Mouse (Mus musculus) heart, adult 2 months (tissue): ENCODE measurements around the gene Elovl5.

ENCODE experiments used
- EP300 ChIP-seq: fragments of 200-500 bp; IDR thresholded peaks from 2 replicates; pipeline ENCODE4 v1.6.1; 2011; ENCODE audit warnings: low read depth, low read length, control low read depth; ENCODE audit not compliant: insufficient read depth
- POLR2A ChIP-seq: fragments of 200-500 bp; IDR thresholded peaks from 2 replicates; pipeline ENCODE4 v1.6.1; 2011; ENCODE audit warnings: mild to moderate bottlenecking, low read depth, low read length, control low read depth; ENCODE audit not compliant: insufficient read depth

- no peak for TF ChIP-seq EP300
- TF ChIP-seq POLR2A: no peak
Measured at GRCm38 (mm10) chr9:77926911-77927310, 9.7 kb downstream of the Elovl5 start.
